Mouse (Mus musculus) granulocyte monocyte progenitor cell, adult 5-6 weeks (primary cell): ENCODE data around the gene Hspa12b. TPM values are rescaled to one million over a fixed set of nuclear protein-coding genes. Genes with fewer than 3 reads are reported as not detected.
A peak's percentile ranks its signal among the peaks of the same experiment; 100 is the strongest.
"Not testable (repeated sequence)": the region's sequence is repeated elsewhere in the genome, so short reads cannot be mapped to it uniquely, and the experiment has no call there.

ENCODE experiments used
- ATAC-seq: replicated peaks from 2 replicates; pipeline ENCODE4 v1.8.0; 2016; ENCODE audit warnings: mild to moderate bottlenecking, moderate TSS enrichment, inconsistent platforms; ENCODE audit not compliant: poor library complexity, severe bottlenecking
- total RNA-seq, 2 experiments: library from RNA; stranded (forward) in 1 of 2; stranded (reverse) in 1 of 2; fragments of 200-712, 200-1000 nt in 1 of 2; fragments of >200 nt in 1 of 2; fragmentation: Nextera tagmentation in 1 of 2; gene quantifications; 2 replicates each; pipeline ENCODE4 v1.2.3; 2014 to 2017

Gene Hspa12b
- total RNA-seq (2014; fragmentation: Nextera tagmentation): not detected in 2 replicates
- total RNA-seq (2017): not detected in 2 replicates

DNA sequence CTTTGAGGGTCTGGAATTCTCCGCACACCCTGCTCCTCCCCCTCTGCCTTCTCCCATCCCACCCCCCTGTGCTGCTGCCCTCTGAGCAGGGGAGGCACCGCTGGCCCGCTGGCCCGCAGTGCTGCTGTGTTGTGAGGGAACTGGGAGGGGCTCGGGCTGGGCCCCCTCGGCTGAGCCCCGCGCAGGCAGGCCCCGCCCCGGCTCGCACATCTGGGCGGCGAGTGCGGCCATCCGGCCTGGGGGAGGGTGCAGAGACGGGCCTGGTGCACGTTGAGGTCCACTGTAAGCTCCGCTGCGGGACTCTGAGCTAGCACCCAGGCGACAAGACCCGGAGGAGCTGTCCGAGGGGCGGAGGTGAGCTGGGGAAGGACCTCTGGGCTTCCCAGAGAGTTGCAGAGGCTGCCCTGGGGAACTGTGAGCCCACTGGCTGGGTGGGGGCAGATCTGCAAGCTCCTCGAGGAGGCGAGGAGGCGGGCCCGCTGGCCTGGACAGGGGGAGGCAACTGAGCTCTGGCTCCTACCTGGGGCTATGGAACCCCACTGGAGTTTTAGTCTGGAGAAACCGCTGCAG, at the start of gene Hspa12b:
Gene Hspa12b, plus strand, starts transcription at position 120 of the 570 bp plus-strand sequence.
- peak; percentile 71 for ATAC-seq

DNA sequence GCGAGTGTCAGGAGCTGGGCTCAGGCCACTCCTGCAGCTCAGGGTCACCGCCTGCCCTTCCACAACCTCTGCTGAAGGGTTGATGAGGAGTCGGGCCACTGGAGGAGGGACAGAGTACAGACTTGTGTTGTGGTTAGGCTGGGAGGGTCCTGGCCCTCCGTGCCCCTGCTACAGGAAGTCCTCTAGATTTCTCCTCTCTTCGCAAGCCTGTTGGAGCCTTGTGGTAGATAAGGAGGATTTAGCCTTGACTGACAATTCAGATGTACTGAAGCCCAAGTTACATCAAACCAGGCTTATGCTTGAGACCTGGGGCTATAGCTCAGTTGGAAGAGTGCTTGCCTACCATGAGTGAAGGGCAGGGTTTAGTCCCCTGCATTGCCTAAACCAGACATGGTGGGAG, 46.6 kb upstream of the Hspa12b start:
- peak; percentile 33 for ATAC-seq

DNA sequence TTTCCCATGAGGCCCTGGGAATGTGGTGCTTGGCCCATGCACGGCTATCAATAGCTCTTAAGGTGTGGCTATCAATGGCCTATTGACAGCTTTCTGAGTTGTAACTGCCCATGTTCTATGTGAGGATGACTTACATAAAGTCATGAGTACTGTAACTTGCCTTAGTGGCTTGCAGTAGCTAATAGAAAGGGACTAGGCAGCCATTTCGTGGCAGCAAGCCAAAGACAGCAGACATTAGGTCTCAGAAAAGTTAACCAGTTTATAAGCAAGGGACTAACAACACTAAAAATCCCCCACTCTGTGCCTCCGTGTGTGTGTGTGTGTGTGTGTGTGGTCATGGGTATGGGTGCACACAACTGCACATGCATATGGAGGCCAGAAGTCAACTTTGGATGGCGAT, 42.9 kb upstream of the Hspa12b start:
- ATAC-seq: no peak

DNA sequence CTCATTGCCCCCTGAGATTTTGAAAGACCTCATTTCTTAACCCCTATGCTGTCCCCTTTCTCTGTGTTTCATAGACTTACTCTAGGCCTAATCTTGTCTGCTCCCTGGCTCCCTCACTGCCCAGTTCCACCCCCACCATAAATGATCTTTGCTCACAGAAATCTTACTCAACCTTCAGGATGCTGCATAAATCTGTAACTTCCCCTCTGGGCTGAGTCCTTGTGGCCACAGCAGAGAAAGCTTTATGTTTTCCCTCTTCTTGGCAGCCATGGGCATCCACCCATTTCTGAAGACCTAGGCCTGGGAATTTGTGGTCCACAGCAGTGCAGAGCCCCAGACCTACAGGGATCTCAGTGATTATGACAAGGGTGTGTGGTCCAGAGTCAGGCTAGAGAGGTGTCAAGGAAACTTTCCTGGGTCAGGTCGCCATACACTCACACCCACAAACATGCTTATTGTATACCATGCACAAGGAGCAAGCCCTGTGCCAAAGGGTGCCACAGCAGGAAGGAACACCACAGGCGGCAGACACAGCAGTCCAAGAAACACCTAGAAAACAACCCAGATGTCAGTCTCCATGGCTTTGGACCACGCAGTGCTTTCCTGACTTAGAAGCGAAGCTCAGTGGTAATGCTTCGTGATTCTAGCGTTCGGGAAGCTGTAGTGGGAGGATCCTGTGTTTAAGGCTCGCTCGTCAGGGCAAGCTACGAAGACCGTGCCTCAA, 40.3 kb upstream of the Hspa12b start, which contains the start of gene Siglec1:
Gene Siglec1, minus strand, starts transcription at position 99 of the 724 bp plus-strand sequence.
- ATAC-seq: peak; percentile 39

DNA sequence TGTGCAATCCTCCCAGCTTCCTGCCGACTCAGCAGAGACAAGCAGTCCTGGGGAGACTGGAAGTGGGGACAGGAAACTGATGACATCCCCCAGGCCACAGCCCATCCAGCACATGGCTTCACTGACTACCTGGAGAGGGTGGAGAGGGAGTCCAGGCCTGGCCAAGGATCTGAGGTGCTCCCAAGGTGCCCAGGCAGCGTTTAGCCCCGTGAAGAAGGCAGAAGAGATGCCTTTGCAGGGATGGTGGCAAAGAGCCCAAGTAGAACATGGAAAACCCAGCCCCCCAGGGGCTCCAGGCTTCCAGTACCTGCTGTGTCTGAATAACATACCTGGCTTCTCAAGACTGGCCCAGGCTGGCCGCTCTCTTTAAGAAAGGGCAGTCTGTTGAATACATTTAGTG, 38.5 kb upstream of the Hspa12b start:
- peak; percentile 49 for ATAC-seq

DNA sequence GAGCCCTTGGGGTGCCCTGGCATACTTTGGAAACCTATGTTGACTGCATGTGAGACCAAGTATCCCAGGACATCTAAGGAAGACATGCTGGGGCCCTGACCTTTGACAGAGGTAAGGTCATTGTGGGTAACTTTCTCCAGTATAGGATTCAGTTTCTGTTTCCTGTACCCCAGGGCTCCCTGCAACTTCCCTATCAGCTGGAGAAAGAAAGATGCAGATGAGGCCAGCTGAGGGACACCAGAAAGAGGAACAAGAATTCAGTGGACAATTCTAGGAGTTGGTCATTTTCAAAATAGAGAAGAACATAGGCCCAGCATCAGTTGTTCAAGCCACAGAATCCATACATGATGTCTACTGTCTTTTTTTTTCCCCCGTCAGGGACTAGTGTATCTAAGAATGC, 37.4 kb upstream of the Hspa12b start:
- peak; percentile 56 for ATAC-seq

DNA sequence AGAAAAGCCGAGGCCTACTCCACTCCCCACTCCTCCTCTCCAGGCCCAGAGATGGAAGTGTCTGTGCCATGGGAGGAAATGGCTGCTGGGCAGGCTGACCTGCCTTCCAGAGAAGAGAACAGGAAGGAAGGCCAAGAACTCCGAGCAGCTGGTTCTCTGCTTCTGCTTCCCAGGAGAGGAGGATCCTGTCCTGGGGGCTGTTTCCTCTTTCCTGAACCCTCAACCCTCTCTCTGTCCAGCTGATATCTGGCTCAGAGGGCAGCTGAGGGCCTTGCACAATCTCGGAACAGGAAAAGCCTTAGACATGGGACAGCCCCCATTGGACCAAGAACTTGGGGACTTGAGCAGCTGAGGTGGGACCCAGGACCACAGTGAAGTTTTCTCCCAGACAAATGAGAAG, 36.2 kb upstream of the Hspa12b start:
- ATAC-seq: peak; percentile 64

DNA sequence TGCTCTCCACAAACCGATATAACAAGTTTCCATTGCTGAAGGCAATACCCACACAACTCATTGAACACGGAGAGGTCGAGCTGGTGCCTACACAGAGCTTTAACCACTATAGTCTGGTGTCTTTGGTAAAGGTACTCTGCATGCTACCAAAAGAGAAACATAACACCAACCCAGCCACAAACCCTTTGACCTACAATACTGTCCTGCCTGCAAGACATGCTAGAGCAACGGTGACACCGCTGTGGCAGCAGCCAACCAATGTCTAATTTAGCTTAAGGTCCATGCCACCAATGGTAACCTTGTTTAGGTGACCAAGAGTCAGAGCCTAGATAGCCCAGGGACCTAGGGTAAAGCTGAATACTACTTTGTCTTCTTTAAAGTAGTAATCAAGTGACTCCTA, 33.5 kb upstream of the Hspa12b start:
- ATAC-seq: no peak

DNA sequence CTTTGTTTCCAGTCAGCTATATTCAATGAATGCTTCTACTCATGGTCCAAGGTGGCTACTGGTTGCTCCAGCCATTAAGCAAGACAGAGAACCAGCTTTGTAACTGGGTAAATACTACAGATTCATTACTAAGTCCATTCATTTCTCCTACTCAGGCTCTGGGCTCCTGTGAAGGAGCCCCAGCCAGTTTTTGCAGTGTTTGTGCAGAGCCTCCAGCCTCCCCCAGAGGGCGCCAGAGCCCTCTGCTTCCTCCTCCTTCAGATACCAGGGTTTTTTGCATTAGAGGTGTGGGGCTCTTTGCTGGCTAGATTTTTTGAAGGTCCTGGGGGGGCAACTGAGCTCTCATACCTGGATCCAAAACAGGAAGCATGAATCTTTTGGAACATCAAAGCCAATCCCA, 32.3 kb upstream of the Hspa12b start:
- peak; percentile 62; the same call in 1 of the 2 replicates for ATAC-seq

DNA sequence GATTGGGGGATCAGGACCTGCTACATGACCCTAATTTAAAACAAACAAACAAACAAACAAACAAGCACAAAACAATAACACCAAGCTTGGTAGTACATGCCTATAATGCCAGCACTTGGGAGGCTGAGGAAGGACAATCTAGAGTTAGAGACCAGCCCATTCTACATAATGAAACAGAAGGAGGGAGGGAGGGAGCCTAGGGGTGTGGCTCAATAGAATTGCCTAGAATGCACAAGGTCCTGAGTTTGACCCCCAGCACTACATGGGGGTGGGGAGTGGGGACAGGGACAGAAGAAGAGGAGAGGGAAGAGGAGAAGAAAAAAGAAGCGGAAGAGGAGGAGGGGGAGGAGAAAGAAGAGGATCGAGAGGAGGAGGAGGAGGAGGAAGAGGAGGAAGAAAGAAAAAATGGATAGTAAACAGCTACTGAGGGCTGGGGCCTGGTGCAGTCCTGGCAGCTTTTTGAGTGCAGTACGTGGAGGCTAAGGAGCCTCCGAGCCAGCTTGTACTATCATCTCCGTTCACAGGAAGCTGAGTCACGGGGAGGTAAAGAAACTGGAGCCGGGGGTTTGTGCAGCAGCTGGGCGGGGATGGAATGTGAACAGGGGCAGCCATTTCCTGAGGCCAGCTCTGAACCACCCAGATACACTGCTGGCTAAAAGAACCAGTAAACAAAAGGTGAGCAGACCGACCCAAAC, 30.8 kb upstream of the Hspa12b start:
- peak; percentile 68 for ATAC-seq

DNA sequence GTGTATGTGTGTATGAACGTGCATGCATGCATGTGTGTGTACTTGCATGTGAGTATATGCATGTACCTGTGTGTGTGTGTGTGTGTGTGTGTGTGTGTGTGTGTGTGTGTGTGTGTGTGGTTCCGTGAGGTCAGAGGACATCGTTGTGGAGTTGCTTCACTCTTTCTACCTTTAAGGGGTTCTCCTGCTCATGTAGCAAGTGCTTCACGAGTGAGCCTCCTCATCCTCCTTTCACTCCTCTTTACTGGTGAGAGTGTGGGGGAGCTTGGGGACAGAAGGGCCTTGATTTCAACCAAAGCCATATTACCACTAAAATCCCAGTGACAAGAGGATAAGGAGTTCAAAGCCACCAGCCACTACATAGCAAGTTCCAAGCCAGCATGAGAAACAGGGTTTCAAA, 30.0 kb upstream of the Hspa12b start:
- no peak for ATAC-seq

DNA sequence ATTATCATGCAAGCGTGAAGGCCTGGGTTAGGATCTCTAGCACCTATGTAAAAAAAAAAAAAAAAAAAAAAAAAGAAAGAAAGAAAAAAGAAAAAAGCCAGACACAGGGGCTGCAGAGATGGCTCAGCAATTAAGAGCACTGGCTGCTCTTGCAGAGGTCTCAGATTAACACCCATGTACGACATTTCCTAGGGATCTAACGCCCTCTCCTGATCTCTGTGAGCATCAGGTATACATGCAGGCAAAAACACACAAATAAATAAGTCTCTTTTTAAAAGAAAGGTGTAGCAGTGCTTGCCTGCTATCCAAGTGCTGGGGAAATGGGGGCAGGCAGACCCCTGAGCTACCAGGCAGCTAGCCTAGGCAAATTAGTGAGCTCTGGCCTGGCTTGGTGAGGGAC, 25.6 kb upstream of the Hspa12b start:
- no peak for ATAC-seq

DNA sequence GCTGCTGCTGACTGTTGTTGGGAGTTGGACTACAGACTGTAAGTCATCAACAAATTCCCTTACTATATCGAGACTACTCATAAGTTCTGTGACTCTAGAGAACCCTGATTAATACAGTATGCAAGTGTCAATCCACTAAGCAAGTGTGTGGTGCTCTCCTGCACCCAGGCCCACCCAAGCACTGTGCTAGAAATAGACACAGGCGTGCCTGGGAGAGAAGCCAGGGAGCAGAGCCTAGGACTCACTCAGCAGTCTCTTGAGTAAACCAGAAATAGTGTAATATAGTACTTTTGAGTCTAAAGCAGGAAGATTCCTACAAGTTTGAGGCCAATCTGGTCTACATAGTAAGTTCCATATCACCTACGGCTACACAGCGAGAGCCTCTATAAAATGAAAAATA, 23.1 kb upstream of the Hspa12b start:
- ATAC-seq: no peak

DNA sequence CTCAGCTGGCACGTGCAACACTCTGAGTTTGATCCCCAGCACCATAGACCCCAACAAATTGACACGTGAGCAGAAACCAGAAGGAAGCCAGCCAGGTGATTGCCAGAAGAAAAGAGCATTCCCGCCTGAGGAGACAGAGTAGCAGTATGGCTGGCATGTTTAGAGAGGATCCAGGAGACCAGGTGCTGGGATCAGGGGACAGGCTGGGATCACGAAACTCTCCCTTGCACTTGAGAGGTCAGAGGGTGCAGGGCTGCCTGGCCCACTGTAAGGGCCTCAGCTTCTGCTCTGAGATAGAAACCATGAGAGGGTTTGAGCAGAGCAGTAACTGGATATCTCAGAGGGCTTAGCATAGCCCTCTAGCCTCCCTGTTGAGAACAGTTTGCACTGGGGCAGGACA, 22.0 kb upstream of the Hspa12b start:
- ATAC-seq: not testable (repeated sequence)

DNA sequence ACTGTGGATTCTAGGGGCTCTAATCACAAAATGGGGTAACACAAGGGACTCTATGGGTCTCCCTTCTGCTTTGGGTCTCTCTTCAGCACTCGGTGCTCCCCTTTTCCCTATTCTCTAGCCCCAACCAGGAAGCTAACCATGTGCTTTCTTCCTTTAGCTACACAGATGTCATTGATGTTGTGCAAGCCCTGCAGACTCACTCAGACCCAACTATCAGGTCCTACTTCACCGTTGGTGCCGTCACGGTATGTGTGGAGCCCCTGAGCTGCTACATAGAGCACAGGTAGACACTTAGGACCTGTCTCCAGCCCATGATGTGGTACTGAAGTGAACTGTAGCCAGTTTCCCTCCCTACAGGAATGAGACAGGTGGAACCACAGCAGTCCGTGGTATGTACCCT, 21.1 kb upstream of the Hspa12b start:
- no peak; the same call in 1 of the 2 replicates for ATAC-seq

DNA sequence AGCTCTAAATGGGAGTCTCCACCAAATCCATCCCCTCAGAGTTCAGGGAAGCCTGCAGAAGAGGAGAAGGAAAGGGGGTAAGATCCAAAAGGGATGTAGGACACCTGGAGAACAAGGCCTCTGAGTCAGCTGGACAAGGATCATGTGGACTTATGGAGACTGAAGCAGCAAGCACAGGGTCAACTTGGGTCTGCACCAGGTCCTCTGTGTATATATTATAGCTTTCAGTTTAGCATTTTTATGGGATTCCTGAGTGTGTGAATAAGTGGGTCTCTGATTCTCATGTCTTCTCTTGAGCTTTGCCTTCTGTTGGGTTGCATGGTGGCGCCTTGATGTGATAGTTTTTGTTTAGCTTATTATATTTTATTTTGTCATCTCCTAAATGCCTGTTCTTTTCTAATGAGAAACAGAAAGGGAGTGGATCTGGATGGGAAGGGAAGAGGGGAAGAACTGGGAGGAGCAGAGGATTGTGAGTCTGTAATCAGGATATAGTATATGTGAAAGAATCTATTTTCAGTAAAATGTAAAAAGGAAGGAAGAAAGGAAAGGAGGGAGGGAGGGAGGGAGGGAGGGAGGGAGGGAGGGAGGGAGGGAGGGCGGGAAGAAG, 8.0 kb upstream of the Hspa12b start:
- no peak for ATAC-seq

DNA sequence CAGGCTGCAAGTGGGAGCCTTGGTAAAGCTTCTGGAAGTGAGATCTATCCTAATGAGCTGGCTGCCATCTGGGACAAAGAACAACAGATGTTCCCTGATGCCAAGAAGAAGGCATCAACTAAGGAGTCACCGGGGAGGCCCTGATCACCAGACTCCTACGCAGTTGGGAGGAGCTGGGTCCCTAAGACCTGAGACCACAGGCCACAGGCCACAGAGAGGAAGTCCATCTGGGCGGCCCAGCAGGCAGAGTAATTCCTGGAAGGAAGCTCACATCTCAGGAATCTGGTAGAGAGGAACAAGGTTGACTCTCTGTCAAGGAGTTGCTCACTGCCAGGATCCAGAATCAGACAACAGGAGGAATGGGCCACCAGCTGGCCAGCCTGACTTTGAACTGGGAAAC, 2.9 kb upstream of the Hspa12b start:
- peak; percentile 75 for ATAC-seq

DNA sequence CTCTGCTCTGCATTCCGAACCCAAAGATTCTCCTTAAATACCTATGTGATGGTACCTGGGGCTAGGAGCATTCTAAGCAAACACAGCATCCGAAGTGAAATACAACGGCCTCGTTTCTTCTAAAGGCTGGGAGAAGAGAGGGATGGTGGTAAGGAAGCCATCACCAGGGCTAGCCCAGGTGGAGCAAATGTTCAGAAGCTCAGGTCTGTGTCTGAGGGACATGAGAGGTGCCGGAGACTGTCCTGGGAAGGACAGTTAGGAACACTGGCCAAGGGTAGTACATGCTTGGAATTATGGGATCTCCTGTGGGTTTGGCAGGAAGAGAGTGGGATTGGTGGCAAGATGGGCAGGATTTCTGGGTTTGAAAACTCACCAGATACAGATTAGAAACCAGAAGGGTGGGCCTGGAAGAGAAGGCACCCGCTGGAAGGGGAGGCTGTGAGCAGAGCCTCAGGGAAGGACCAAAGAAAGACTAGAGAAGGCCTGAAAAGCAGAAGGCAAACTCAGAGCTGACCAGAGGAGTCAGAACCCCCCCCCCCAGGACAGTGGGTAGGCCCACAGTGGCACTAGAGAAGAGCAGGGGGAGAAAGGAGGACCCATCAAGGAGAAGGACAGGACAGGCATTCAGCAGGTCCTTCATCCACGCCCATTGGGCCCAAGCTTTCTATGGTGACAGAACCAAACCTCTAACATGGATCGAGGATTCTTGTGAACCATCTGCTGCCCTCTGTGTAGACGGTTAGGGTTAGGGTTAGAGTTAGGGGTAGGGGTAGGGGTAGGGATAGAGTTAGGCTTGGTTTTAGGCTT, 1.7 kb upstream of the Hspa12b start:
- no peak for ATAC-seq

DNA sequence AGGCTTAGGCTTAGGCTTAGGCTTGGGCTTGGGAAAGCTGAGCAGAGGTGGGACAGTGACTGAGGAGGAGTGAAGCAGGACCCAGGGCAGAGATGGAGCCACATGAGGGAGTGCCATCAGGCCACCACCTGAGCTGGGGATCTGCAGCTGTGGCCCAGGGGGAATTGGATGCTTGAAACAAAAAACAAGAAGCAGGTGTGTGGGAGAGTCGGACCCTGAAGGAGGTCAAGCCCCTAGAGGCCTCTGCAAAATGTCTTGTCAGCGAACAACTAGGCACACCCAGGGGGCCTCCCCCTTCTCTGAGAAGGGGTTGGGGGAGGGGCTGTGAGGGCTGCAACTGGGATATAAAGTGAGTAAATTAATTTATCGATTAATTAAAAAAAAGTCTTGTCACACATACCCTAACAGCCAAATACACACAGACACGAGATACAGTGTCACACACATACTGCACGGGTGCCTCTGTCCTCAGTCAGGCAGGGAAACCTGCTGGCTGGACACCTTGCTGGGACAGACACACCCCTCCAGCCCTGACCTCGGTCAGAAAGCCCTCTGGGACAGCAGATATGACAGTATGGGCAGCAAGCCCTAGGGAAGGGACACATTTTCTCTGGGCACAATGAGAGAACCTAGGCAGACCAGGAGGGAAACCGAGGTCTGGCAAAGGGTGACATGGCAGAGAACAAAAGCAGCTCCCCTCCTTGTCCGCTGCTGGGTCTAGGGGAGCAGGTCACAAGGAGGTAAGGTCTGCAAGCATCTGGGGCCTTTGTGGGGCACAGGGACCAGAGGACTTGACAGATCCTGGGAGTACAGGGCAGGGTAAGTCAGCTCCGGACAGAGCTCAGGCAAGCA, 890 bp upstream of the Hspa12b start:
- no peak for ATAC-seq
